Mouse (Mus musculus) liver, adult 2 months (tissue): Measurements from ENCODE around the gene Kcnj11. TPM values are rescaled to one million over a fixed set of nuclear protein-coding genes. Genes with fewer than 3 reads are reported as not detected.

Experiments
- DNase-seq: peaks from one replicate; pipeline ENCODE4 v3.0.0-alpha.2; 2011; ENCODE audit warnings: low read depth, low spot score; ENCODE audit errors: extremely low read depth
- H3K27ac ChIP-seq: fragments of 200-500 bp; replicated peaks from 2 replicates; pipeline ENCODE4 v1.5.1; 2012; ENCODE audit warnings: low read depth, mild to moderate bottlenecking, control low read depth, inconsistent platforms, low read length; ENCODE audit not compliant: insufficient read depth
- H3K27me3 ChIP-seq: fragments of 200-500 bp; 2 replicates; pipeline ENCODE4 v1.6.1; 2012; ENCODE audit warnings: mild to moderate bottlenecking, moderate library complexity, low read length, inconsistent platforms; ENCODE audit not compliant: control insufficient read depth, insufficient read depth
- H3K36me3 ChIP-seq: fragments of 200-500 bp; 2 replicates; pipeline ENCODE4 v1.6.1; 2012; ENCODE audit warnings: low read length, inconsistent platforms; ENCODE audit not compliant: control insufficient read depth, insufficient read depth
- H3K4me1 ChIP-seq: fragments of 200-500 bp; 2 replicates; pipeline ENCODE4 v1.6.1; 2011; ENCODE audit warnings: low read length; ENCODE audit not compliant: control insufficient read depth, insufficient read depth
- H3K4me3 ChIP-seq: fragments of 200-500 bp; 2 replicates; pipeline ENCODE4 v1.5.1; 2011; ENCODE audit warnings: low read depth, mild to moderate bottlenecking, control low read depth, low read length, moderate library complexity; ENCODE audit not compliant: insufficient read depth
- H3K79me2 ChIP-seq: fragments of 200-500 bp; 2 replicates; pipeline ENCODE4 v1.6.1; 2012; ENCODE audit warnings: inconsistent platforms, mild to moderate bottlenecking, low read length, moderate library complexity; ENCODE audit not compliant: control insufficient read depth, insufficient read depth
- H3K9ac ChIP-seq: fragments of 200-500 bp; 2 replicates; pipeline ENCODE4 v1.6.1; 2012; ENCODE audit warnings: low read depth, mild to moderate bottlenecking, control low read depth, inconsistent platforms, low read length
- CTCF ChIP-seq: fragments of 200-500 bp; IDR thresholded peaks from 2 replicates; pipeline ENCODE4 v1.5.1; 2011; ENCODE audit warnings: low read depth, low read length, control low read depth
- POLR2A ChIP-seq: fragments of 200-500 bp; IDR thresholded peaks from 2 replicates; pipeline ENCODE4 v1.6.1; 2011; ENCODE audit warnings: low read length, control low read depth; ENCODE audit not compliant: insufficient read depth; ENCODE audit errors: extremely low read depth
- WGBS: fragments of 180-500 bp; shearing (Covaris S2); methylation state at CpG from one replicate; pipeline ENCODE4 v1.1.7; 2018; 5-methylcytosine and 5-hydroxymethylcytosine counted together
- polyA plus RNA-seq: library from polyadenylated mRNA; depleted of rRNA; stranded (reverse); fragments of >200 nt; gene quantifications from 2 replicates; pipeline ENCODE4 v1.2.3, GENCODE M21; 2012; rRNA removed
- total RNA-seq: library from RNA; depleted of rRNA; stranded (reverse); fragments of >200 nt; gene quantifications from 2 replicates; pipeline ENCODE4 v1.2.3, GENCODE M21; 2014; rRNA removed

The Kcnj11 gene
- total and polyA plus RNA-seq, 2 experiments: not detected

DNA sequence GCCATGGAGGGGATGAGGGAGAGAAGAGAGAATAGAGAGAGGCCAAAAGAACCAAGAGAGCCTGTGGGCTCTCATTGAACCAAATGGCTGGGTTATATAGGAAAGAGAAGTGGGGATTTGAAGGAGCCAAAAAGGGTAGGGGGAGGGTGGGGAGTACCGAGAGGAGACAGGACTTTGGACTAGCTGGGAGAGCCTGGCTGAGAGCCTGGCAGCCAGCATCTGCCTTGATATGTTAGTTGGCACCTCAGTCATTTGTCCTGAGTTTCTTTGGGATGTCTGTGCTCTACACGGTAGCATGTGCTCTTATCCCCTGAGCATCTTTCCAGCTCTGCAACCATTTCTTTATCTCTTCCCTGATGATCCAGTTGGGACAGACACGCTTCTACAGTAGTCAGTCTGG is 47.0 kb downstream of the Kcnj11 start:
- no peak for TF ChIP-seq POLR2A
- TF ChIP-seq CTCF: no peak
- H3K79me2 ChIP-seq: no peaks in the 10 kb centered on the region
- peaks cover 8% of the 10 kb centered on the region; the same call in 1 of the 2 replicates for H3K36me3 ChIP-seq
- no peaks in the 10 kb centered on the region for H3K4me1 ChIP-seq
- no peak for DNase-seq
- H3K27me3 ChIP-seq: no peaks in the 10 kb centered on the region
- no peak overlapping the region for H3K4me3 ChIP-seq
- 66% methylated on average over 3 of the region's 3 CpGs for WGBS
- H3K9ac ChIP-seq: no peak overlapping the region
- H3K27ac ChIP-seq: no peak overlapping the region

DNA sequence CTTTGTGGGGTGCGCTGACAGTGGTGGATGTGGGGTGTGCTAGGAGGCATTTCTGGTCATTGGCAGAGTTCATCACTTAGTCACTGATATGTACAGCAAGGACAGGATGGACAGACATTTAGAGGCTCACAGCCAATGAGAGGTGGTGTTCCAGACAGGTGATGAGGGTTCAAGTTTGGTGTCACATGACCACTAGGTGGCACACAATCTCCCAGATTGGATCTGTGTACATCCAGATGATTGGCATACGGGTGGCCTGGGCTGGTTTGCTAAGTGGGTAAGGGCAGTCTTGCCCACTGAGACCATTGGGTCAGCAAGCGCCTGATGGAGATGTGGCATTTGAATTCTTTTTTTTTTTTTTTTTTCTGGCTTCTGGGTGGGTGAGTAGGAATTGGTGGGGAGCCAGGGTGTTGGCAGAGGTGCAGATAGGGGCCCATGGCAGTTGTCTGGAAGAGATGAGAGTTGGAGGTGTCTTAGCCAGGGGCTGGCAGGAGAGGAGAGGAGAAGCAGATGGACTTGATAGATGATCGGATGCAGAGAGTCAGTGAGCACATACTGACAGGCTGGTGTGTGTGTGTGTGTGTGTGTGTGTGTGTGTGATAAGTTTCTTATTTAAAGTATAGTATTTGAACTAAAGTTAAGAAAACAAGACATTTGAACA is 48.3 kb downstream of the Kcnj11 start:
- Histone ChIP-seq H3K27me3 (no peaks in the 10 kb centered on the region), H3K4me3 (no peak overlapping the region), H3K36me3 (peaks cover 7% of the 10 kb centered on the region; the same call in 1 of the 2 replicates), H3K9ac (no peak overlapping the region), H3K79me2 (no peaks in the 10 kb centered on the region), H3K4me1 (no peaks in the 10 kb centered on the region), H3K27ac (no peak overlapping the region)
- TF ChIP-seq CTCF: peak; percentile 11; the same call in 1 of the 2 replicates
- no peak for TF ChIP-seq POLR2A
- WGBS: 95% methylated on average over 4 of the region's 4 CpGs
- DNase-seq: peak; percentile 19

DNA sequence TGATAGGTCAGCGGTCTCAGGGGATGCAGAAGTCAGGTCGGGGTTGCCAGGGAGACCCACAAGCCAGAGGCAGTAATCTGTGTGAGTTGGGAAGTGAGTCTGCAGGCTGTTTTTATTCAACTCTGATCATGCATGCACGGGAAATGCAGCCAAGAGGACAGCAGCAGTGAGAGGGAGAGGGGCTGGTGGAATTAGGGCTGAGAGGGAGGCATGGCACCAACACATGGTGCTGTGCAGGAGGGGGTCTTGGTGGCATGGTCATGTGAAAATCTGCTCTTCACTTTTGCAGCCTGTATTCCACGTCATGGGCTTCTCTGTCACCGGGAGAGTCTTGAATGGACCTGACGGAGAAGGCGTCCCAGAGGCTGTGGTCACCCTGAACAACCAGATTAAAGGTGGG is 50.6 kb downstream of the Kcnj11 start:
- no peak overlapping the region for H3K4me3 ChIP-seq
- H3K36me3 ChIP-seq: peaks cover 20% of the 10 kb centered on the region
- H3K79me2 ChIP-seq: no peaks in the 10 kb centered on the region
- DNase-seq: no peak
- no peaks in the 10 kb centered on the region for H3K27me3 ChIP-seq
- no peak for TF ChIP-seq POLR2A
- no peak overlapping the region for H3K9ac ChIP-seq
- no peak overlapping the region for H3K27ac ChIP-seq
- 98% methylated on average over 7 of the region's 7 CpGs for WGBS
- H3K4me1 ChIP-seq: no peaks in the 10 kb centered on the region

DNA sequence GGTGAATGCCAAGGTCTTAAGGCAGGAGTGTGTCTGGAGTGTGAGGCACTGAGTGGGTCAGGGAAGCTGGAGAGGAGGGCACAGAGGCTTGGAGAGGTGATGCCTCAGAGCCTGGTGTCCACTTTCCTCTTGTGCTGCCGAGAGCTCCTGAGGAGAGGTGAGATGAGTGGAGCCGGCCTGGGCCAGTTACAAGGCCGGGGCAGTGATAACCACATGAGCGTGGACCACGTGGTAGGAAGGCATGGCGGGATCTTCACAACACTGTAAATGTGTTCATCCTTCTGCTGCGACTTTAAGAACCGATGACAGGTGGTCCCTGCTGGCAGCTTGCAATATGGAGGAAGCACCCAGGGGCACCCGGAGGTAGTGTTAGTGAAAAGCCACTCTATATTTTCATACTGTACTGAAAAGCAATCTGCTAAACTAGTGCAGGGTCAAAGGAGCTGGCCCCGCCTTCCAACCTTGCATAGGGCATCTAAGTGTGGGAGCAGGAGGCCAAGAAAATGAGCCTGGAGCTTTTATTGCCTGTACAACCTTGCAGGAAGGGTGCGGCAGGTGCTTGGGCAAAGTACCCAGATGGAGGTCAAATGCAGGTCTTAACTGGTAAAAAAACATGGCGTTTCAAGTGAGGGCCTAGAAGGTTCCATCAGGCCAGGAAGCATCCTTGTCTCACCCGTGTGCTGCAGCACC is 52.5 kb downstream of the Kcnj11 start:
- 97% methylated on average over 13 of the region's 13 CpGs for WGBS
- Histone ChIP-seq H3K27me3 (no peaks in the 10 kb centered on the region), H3K4me1 (no peaks in the 10 kb centered on the region), H3K36me3 (peaks cover 17% of the 10 kb centered on the region), H3K79me2 (no peaks in the 10 kb centered on the region), H3K9ac (no peak overlapping the region), H3K27ac (no peak overlapping the region), H3K4me3 (no peak overlapping the region)
- no peak for DNase-seq
- TF ChIP-seq POLR2A (no peak), CTCF (no peak)

DNA sequence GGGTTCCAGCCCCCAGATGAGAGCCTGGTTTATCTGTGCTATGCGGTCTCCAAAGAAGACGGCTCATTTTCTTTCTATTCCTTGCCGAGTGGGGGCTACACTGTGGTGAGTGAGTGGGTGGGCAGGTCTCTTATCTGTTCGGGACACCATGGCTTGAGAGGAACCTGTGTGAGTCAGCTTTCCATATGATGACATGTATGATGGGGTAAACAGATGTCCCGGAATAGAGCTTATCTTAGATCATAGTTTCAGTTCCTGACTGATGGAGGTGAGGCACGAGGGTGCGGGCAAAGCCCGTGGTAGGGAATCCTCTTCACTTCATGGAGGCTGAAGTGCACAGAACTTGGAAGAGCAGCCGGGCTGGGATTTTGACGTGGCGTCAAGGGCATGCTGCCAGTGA is 54.7 kb downstream of the Kcnj11 start:
- no peak overlapping the region for H3K4me3 ChIP-seq
- peaks cover 19% of the 10 kb centered on the region for H3K36me3 ChIP-seq
- 90% methylated on average over 11 of the region's 11 CpGs for WGBS
- H3K9ac ChIP-seq: no peak overlapping the region
- H3K79me2 ChIP-seq: no peaks in the 10 kb centered on the region
- DNase-seq: no peak
- H3K27me3 ChIP-seq: no peaks in the 10 kb centered on the region
- H3K4me1 ChIP-seq: no peaks in the 10 kb centered on the region
- no peak for TF ChIP-seq CTCF
- TF ChIP-seq POLR2A: no peak
- H3K27ac ChIP-seq: no peak overlapping the region

DNA sequence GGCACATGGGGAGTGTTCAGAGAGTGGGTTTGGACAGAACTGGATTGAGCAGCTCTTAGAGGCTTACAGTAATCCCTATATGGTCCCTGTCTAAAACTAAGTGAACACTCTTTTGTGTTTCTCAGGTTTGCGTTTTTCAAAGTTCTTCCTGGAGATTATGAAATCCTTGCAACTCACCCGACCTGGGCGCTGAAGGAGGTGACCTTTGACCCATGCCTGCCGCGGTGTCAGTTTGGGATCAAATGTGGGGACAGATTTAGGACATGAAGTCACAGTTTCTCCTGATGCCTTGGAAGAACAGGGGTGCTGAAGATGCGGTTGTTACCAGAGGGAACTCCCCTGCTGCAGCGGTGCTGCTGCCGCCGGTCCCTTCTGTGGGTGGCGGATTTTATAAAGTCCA is 56.5 kb downstream of the Kcnj11 start:
- Histone ChIP-seq H3K27ac (no peak overlapping the region), H3K36me3 (peaks cover 19% of the 10 kb centered on the region), H3K4me3 (no peak overlapping the region)

More for the DNA sequence above, 56.5 kb downstream of the Kcnj11 start:
- no peaks in the 10 kb centered on the region for H3K4me1 ChIP-seq
- TF ChIP-seq CTCF (no peak), POLR2A (no peak)
- H3K79me2 ChIP-seq: no peaks in the 10 kb centered on the region
- 58% methylated on average over 10 of the region's 10 CpGs for WGBS
- no peaks in the 10 kb centered on the region for H3K27me3 ChIP-seq
- DNase-seq: peak; percentile 56
- no peak overlapping the region for H3K9ac ChIP-seq

Other genes with a start within 250 kb of the Kcnj11 start
- 68.9 and 85.4 TPM in 2 replicates for gene Kdelr1, start 228.0 kb downstream of the Kcnj11 start, total RNA-seq
- 253 and 258 TPM in 2 replicates for gene Kdelr1, start 228.0 kb downstream of the Kcnj11 start, polyA plus RNA-seq
- under 0.01 and 0.07 TPM in 2 replicates for gene Grin2d, start 222.4 kb downstream of the Kcnj11 start, total RNA-seq
- 0.19 and 0.20 TPM in 2 replicates for gene Grin2d, start 222.4 kb downstream of the Kcnj11 start, polyA plus RNA-seq
- gene Syngr4, start 204.1 kb downstream of the Kcnj11 start, total RNA-seq: not detected in 2 replicates
- gene Syngr4, start 204.1 kb downstream of the Kcnj11 start, polyA plus RNA-seq: 0.12 TPM in 1 of 2 replicates, not detected in the other
- 16.6 and 27.7 TPM in 2 replicates for gene Tmem143, start 203.8 kb downstream of the Kcnj11 start, total RNA-seq
- 53.7 and 59.5 TPM in 2 replicates for gene Tmem143, start 203.8 kb downstream of the Kcnj11 start, polyA plus RNA-seq
- 2.1 and 3.6 TPM in 2 replicates for gene Emp3, start 179.4 kb downstream of the Kcnj11 start, total RNA-seq
- gene Emp3, start 179.4 kb downstream of the Kcnj11 start, polyA plus RNA-seq: 8.5 and 13.6 TPM in 2 replicates
- gene Ccdc114, start 176.7 kb downstream of the Kcnj11 start, total RNA-seq: 0.18 TPM in 1 of 2 replicates, not detected in the other
- gene Ccdc114, start 176.7 kb downstream of the Kcnj11 start, polyA plus RNA-seq: 0.06 and 0.32 TPM in 2 replicates
- gene Abcc6, start 70.5 kb downstream of the Kcnj11 start, total RNA-seq: 86.3 and 116 TPM in 2 replicates
- 120 and 192 TPM in 2 replicates for gene Abcc6, start 70.5 kb downstream of the Kcnj11 start, polyA plus RNA-seq
- gene Nomo1, start 67.1 kb downstream of the Kcnj11 start, total RNA-seq: 15.3 and 21.7 TPM in 2 replicates
- 16.9 and 19.7 TPM in 2 replicates for gene Nomo1, start 67.1 kb downstream of the Kcnj11 start, polyA plus RNA-seq
- not detected in 2 replicates for gene Abcc8, start 79.3 kb upstream of the Kcnj11 start, total RNA-seq
- gene Abcc8, start 79.3 kb upstream of the Kcnj11 start, polyA plus RNA-seq: not detected in 2 replicates
- not detected in 2 replicates for gene Ush1c, start 137.7 kb upstream of the Kcnj11 start, total RNA-seq
- not detected in 2 replicates for gene Ush1c, start 137.7 kb upstream of the Kcnj11 start, polyA plus RNA-seq
- not detected in 2 replicates for gene Otog, start 140.2 kb upstream of the Kcnj11 start, total RNA-seq
- gene Otog, start 140.2 kb upstream of the Kcnj11 start, polyA plus RNA-seq: not detected in 2 replicates